Mouse (Mus musculus): ENCODE data around the gene Cdh1. TPM values are rescaled to one million over a fixed set of nuclear protein-coding genes. Genes with fewer than 3 reads are reported as not detected.

Gene Cdh1
- total RNA-seq, 1 experiment from 2014 or later, result 0.60 TPM

DNA sequence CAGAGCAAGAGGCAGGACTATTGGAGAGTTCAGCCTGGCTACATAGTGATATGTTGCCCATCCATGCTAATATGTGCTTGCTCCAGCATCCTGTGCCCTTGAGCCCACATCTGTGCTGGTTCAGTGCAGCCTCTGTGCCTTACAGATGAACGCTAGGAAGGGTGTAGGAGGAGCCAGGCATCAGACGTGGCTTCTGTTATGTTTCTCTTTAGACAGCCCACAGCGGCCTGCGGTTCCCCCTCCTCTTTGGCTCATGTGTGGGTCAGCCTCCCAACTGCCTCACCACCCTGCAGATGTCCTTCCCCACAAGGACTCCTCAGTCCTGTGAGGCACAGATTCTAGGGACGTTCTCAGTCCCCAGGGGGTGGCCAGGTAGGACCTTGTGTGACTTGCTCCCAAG lies 32.1 kb downstream of the Cdh1 start:
- peak; percentile 23 to 40; a peak in 1 of 4 replicates for ATAC-seq (replicated peaks in 1 of 2; ENCODE audit: insufficient read depth in 1 of 2, low FRiP score in 2 of 2, low TSS enrichment in 1 of 2, low read depth in 1 of 2, poor library complexity in 2 of 2, severe bottlenecking in 2 of 2)

DNA sequence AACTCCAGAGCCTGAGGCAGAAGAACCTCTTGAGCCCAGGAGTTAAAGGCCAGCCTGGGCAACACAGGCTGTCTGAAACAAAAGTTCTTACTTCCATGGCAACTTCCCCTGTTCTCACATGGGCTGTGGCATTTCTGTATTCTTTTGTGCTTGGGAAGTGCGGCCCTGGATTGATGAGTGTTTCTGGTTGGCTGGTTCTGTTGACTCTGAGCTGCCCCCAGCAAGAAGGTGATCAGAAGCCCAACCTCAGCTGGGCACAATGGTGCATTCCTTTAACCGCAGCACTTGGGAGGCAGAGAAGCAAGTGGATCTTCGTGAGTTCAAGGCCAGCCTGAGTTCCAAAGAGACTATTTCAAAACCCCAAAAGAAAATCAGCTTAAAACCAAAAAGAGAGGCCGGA lies 34.3 kb downstream of the Cdh1 start:
- no peak for ATAC-seq (replicated peaks in 1 of 2; ENCODE audit: insufficient read depth in 1 of 2, low FRiP score in 2 of 2, low TSS enrichment in 1 of 2, low read depth in 1 of 2, poor library complexity in 2 of 2, severe bottlenecking in 2 of 2)

DNA sequence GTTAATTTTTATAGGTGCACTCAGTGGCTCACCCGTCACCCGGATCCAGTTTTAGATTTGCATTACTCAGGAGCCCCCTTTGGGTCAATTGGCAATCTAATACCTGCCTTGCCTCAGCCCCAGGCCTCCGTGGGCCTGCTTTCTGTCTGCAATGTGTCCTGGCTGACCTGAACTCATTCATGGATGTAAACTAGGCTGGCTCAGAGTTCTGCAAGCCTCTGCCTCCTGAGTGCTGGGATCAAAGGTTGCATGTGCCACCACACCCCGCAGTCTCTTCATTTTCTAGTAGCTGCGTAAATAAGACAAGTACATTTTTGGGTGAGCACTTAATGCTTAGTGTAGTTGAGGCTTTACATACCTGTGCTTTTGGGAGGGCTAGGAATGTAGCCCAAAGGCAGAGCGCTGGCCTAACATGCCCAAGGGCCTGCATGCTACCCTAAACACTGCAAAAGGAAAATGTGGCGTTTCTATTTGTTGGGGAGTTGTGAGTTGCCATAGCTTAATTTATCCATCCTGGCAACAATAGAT lies 35.7 kb downstream of the Cdh1 start:
- ATAC-seq (replicated peaks in 1 of 2; ENCODE audit: insufficient read depth in 1 of 2, low FRiP score in 2 of 2, low TSS enrichment in 1 of 2, low read depth in 1 of 2, poor library complexity in 2 of 2, severe bottlenecking in 2 of 2), result no peak

DNA sequence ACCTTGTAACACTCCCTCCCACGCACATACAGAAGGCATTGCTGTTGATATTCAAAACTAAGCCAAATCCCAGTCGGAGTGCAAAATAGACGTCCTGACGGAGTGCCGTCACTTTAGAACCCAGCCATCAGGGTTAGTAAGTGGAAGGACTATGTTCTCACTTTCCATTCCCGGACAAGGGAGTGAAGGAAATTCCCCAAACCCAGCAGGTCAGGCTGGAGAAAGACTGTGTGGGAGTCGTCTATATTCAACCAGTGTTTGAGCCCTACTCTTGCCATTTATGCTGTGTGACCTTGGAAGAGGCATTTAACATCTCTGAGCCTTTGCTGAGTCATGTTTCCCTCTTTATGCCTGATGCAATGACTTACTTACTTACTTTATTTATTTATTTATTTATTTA lies 37.1 kb downstream of the Cdh1 start:
- ATAC-seq (replicated peaks in 1 of 2; ENCODE audit: insufficient read depth in 1 of 2, low FRiP score in 2 of 2, low TSS enrichment in 1 of 2, low read depth in 1 of 2, poor library complexity in 2 of 2, severe bottlenecking in 2 of 2), result no peak

DNA sequence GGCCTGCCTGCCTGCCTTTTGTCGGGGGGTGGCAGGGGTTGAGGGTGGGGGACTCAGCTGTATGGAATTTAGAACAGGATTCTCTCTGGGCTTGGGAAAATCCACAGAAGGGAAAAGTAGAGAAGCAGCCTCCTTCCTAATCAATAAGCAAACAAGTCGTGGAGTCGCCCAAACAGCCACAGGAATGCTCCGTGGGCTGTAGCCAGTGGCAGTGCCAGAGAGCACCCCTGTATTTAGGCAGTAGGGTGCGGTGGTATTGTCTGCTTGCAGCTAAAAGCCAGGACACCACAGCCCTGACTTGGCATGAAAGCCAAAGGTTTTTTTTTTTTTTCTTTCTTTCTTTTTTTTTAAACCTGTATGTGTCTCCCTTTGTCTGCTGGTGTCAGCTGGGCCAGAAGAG lies 37.8 kb downstream of the Cdh1 start:
- no peak for ATAC-seq (replicated peaks in 1 of 2; ENCODE audit: insufficient read depth in 1 of 2, low FRiP score in 2 of 2, low TSS enrichment in 1 of 2, low read depth in 1 of 2, poor library complexity in 2 of 2, severe bottlenecking in 2 of 2)

DNA sequence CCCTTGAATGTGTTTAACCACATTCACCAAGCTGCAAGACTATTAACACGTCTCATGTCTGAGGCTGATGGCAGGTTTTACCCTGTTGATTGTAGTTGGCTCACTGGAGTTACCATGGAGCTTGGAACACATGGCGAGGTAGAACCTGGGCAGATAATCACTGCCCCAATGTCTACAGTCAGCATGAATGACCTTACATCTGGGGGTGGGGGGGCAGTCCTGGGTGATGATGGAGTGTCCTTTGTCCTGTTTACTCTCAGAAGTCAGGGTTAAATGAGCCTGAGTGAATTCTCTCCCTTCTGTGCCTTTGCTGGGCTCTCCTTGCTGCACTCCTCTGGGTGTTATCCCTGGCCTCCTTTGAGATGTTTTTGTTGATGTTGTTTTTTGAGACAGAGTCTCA lies 39.0 kb downstream of the Cdh1 start:
- ATAC-seq (replicated peaks in 1 of 2; ENCODE audit: insufficient read depth in 1 of 2, low FRiP score in 2 of 2, low TSS enrichment in 1 of 2, low read depth in 1 of 2, poor library complexity in 2 of 2, severe bottlenecking in 2 of 2), result no peak

DNA sequence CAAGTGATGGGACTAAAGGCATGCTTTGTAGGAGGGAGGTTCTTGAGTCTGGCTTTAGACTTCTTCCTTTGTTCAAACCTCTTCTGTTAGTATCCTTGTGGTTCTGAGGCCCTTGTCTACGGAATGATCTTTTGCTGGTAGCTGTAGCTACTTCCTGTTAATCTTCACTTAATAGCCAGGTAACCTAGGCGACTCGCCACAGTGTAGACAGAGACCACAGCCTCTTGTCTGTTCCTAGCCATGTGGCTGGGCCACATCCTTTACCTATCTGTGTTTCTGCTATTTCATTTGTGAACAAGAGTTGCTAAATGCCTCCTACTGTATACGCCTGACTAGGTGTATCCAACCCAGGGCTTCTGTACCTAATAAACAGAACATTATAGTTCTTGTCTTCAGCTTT lies 39.9 kb downstream of the Cdh1 start:
- ATAC-seq (replicated peaks in 1 of 2; ENCODE audit: insufficient read depth in 1 of 2, low FRiP score in 2 of 2, low TSS enrichment in 1 of 2, low read depth in 1 of 2, poor library complexity in 2 of 2, severe bottlenecking in 2 of 2), result peak; percentile 84 to 88

DNA sequence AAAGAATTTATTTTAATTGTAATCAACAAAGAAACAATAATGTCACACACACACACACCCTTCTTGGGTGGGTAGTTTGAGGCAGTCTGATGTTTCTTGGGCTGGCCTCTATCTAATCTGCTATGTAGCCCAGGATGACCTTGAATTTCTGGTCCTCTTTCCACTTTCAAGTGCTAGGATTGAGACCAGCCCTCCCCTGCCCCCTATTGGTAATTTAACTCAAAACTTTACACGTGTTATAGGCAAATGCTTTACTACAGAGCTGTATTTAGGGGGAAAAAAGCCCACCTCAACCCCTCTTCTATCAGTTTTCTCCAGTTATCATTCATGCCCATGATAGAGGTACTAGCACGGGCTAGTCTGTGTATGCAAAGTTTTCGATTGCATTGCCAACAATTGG lies 41.8 kb downstream of the Cdh1 start:
- no peak for ATAC-seq (replicated peaks in 1 of 2; ENCODE audit: insufficient read depth in 1 of 2, low FRiP score in 2 of 2, low TSS enrichment in 1 of 2, low read depth in 1 of 2, poor library complexity in 2 of 2, severe bottlenecking in 2 of 2)

DNA sequence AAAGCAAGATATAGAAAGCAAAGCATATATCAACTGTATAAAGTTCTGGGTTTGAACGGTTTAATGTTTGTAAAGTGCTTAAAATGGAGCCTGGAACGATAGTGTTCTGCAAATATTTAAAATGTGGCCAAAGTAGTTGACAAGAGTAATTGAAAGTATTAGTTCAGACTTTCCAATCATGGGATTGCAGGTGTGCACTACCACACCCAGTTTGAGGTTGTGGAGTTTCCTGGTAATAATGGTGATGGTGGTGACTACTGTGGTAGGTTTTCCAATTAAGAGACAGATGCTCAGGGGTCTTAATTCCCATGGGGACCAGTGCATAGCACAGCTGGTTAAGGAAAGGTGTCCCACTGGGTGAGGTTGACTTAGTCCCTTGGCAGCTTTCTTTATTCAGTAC lies 43.0 kb downstream of the Cdh1 start:
- ATAC-seq (replicated peaks in 1 of 2; ENCODE audit: insufficient read depth in 1 of 2, low FRiP score in 2 of 2, low TSS enrichment in 1 of 2, low read depth in 1 of 2, poor library complexity in 2 of 2, severe bottlenecking in 2 of 2), result no peak

DNA sequence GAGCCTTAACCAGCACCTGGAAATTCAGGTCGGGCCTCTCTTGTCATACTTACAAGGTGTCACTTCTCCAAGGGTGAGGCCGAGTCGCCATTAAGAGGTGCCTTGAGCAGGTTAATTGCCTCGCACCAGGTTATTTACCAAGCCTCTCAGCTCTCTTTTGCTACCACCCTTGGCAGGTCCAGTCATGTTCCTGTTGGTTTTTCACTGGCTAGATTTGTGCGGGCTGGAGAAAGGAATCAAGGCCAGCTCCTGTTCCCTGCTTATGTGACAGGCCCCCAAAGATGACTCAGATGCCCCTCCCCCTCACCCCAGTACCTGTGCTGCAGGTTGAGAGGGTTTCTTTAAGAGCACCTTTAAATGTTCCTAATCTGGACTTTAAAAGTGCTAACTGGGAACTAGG lies 43.6 kb downstream of the Cdh1 start:
- ATAC-seq (replicated peaks in 1 of 2; ENCODE audit: insufficient read depth in 1 of 2, low FRiP score in 2 of 2, low TSS enrichment in 1 of 2, low read depth in 1 of 2, poor library complexity in 2 of 2, severe bottlenecking in 2 of 2), result no peak

DNA sequence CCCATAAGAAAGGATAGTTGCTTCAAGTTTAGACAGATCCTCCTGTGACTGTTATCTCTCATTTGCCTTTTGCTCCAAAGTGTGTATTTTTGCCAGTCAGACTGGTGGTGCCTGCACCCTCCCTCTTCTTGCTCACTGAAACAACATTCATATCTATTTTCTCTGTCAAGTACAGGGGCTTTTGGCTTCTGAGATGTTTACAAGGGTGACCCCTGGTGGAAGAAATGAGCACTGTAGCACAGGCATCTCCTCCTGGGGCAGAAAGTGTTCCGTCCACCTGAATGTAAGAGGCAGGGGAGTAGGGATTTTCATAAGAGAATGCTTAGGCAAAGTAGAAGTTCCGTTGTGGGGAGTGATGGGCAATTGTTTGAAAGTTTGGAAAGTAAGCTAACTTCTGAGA lies 44.2 kb downstream of the Cdh1 start:
- ATAC-seq (replicated peaks in 1 of 2; ENCODE audit: insufficient read depth in 1 of 2, low FRiP score in 2 of 2, low TSS enrichment in 1 of 2, low read depth in 1 of 2, poor library complexity in 2 of 2, severe bottlenecking in 2 of 2), result peak; percentile 51 to 67; a peak in 2 of 4 replicates

DNA sequence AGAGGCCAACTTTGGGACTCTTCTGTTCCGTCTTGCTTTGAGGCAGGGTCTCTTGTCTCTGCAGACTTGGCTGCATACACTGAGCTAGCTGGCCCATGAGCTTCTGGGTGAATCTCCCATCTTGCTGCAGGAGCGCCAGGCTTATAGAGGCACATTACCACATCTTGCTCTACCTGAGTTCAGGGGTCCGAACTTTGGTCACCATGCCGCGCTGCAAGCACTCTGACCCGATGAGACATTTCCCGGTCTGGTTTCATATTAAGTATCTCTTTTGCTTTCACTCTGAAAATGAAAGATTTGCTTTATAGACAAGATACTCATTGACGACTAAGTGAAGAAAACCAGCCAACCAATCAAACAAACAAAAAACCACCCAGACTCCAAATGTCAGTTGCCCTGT lies 45.3 kb downstream of the Cdh1 start:
- ATAC-seq (replicated peaks in 1 of 2; ENCODE audit: insufficient read depth in 1 of 2, low FRiP score in 2 of 2, low TSS enrichment in 1 of 2, low read depth in 1 of 2, poor library complexity in 2 of 2, severe bottlenecking in 2 of 2), result no peak

DNA sequence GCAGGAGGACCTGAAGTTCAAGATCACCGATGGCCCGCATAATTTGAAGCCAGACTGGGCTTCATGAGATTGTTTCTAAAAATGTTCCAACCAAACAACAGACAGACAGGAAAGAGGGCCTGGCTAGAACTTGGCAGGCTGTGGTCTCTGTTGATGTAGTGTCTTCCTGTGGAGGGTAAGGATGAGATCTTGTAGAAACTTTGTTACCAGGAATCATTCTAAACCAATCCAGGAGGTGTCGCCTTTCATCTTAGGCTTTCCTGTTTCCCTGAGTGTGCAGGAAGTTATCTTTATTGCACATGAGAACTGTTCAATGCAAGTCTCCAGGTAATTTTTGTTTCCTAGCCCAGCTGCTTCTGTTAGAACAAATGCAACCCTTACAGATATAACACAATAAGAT lies 48.8 kb downstream of the Cdh1 start:
- no peak for ATAC-seq (replicated peaks in 1 of 2; ENCODE audit: insufficient read depth in 1 of 2, low FRiP score in 2 of 2, low TSS enrichment in 1 of 2, low read depth in 1 of 2, poor library complexity in 2 of 2, severe bottlenecking in 2 of 2)

DNA sequence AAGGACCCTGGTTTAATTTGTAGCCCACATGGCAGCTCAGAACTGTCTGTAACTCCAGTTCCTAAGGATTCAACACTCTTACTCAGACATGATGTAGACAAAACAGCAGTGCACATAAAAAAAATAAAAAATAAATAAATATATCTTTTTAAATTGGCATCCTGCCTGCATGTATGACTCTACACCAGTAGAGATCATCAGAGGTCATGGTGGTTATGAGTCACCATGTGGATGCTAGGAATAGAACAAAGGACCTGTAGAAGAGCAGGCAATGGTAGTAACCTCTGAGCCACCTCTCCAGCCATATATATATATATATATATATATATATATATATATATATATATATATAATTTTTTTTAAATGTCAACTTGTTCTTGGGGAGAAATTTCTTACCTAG lies 52.9 kb downstream of the Cdh1 start:
- no peak for ATAC-seq (replicated peaks in 1 of 2; ENCODE audit: insufficient read depth in 1 of 2, low FRiP score in 2 of 2, low TSS enrichment in 1 of 2, low read depth in 1 of 2, poor library complexity in 2 of 2, severe bottlenecking in 2 of 2)

DNA sequence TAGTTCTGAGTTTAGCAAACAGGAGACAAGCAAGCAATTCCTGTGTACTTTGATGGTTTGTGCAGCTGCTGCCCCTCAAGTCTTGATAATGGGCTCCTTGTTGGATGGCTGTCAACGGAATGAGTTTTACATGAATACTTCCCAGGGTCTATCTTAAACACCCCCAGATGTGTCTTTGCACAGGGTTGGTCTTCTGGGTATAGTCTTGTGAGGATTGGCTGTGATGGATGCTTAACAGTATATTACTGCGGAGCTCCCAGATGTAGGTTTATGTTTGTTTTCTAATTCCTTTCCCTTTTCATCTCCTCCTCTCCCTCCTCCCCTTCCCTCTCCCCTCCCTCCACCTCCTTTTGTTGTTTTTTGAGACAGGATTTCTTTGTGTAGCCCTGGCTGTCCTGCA lies 69.6 kb downstream of the Cdh1 start:
- no peak for ATAC-seq (replicated peaks in 1 of 2; ENCODE audit: insufficient read depth in 1 of 2, low FRiP score in 2 of 2, low TSS enrichment in 1 of 2, low read depth in 1 of 2, poor library complexity in 2 of 2, severe bottlenecking in 2 of 2)

DNA sequence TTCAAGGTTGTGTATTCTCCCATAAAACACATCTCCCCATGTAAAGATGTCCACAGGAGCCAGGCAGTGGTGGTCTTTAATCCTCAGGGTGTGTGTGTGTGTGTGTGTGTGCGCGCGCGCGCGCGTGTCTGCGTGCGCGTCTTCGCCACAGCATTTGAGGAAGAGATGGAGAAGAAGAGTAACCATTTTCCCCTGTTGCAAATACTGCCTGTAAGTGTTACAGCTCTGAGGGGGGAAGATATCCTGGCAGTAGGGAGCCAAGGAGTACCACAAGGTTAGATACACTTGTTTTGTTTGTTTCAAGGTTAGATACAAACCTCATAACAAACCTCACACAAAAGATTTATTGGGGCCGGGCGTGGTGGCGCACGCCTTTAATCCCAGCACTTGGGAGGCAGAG lies 71.2 kb downstream of the Cdh1 start:
- ATAC-seq (replicated peaks in 1 of 2; ENCODE audit: insufficient read depth in 1 of 2, low FRiP score in 2 of 2, low TSS enrichment in 1 of 2, low read depth in 1 of 2, poor library complexity in 2 of 2, severe bottlenecking in 2 of 2), result no peak

DNA sequence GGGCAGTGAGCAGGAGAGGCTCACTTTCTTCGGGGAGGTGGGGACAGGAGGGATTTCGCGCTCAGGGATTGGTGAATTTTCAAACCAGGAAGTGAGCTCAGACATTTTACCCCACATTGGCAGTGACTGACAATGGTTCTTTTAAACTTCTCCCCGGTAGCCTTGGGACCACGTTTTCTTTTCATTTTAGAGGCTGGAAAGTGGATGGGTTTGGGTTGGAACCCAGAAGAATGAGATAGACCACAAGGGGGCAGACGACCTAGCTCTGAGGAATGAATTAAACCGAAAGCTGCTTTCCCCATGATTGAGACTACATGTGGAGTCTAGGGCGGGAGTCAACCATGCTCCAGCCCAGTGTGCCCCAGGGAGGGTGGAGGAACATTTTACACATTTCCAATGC lies 71.7 kb downstream of the Cdh1 start:
- no peak for ATAC-seq (replicated peaks in 1 of 2; ENCODE audit: insufficient read depth in 1 of 2, low FRiP score in 2 of 2, low TSS enrichment in 1 of 2, low read depth in 1 of 2, poor library complexity in 2 of 2, severe bottlenecking in 2 of 2)

DNA sequence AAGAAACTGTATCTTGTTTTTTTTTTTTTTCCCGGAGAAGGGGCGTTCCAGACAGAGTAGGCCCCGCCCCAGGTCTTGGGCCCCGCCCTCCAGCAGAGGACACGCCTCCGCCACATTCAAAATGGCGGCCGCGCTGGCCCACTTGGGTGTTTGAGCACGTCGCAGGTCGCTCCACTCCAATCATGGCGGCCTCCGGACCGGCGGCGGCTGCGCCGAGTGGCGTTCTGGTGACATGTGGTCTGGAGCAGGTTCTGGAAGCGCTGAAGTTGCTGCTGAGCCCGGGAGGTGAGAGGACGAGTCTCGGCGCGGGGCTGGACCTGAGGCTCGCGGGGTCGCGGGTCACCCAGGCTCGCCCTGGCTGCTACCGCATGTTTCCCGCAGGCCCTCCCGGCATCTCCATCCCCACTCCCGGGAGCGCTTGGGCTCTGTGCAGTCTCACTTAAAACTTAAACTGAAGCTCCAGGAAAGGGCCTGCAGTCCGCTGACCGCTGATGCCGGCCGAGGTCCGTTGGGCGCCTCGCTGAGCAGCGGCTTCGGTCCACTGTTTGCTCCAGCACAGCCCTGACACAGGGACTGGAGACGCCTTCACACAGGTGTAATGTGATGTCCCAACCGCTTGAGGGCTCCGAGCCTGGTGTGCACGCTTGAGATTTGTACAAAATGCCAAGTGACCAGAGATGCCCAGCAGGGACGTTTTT lies 80.0 kb downstream of the Cdh1 start, which contains the start of gene Tango6:
Gene Tango6 (plus strand): TSS at position 98 of the 698 bp plus-strand sequence.
- peak; percentile 88 to 97 for ATAC-seq (replicated peaks in 1 of 2; ENCODE audit: insufficient read depth in 1 of 2, low FRiP score in 2 of 2, low TSS enrichment in 1 of 2, low read depth in 1 of 2, poor library complexity in 2 of 2, severe bottlenecking in 2 of 2)

DNA sequence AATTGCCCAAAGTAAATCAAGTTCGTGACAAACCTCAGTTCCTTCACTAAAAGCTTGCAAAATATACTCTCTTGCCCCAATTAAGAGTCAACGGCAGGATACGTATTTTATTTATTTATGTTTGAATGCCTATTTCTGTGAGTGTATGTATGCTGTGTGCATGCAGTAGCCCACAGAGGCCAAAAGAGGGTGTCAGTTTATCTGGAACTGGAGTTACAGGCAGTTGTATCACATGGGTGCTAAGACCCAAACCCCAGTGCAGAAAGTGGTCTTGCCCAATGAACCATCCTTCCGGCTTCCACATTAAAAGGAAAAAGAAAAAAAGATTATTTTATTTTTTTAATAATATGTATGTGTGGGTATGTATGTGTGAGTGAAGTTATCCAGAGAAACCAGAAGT lies 81.2 kb downstream of the Cdh1 start:
- ATAC-seq (replicated peaks in 1 of 2; ENCODE audit: insufficient read depth in 1 of 2, low FRiP score in 2 of 2, low TSS enrichment in 1 of 2, low read depth in 1 of 2, poor library complexity in 2 of 2, severe bottlenecking in 2 of 2), result no peak

Measured in hematopoietic stem cell, adult 5-6 weeks (primary cell).